Mouse (Mus musculus) adrenal gland, adult 18-20 months (tissue): ENCODE results near the gene Nupr1. TPM values are rescaled to one million over a fixed set of nuclear protein-coding genes. Genes with fewer than 3 reads are reported as not detected.
A peak's percentile ranks its signal among the peaks of the same experiment; 100 is the strongest.
"Not testable (repeated sequence)": the region's sequence is repeated elsewhere in the genome, so short reads cannot be mapped to it uniquely, and the experiment has no call there.

ENCODE experiments used
- DNase-seq, 2 experiments: peaks; one replicate each; pipeline ENCODE4 v3.0.0; 2021 to 2022; ENCODE audit warnings: low spot score in 2 of 2
- total RNA-seq, 2 experiments: library from RNA; stranded (reverse); gene quantifications; 1 replicate in 1 of 2; 2 replicates in 1 of 2; pipeline ENCODE4 v1.2.3; 2021

Nupr1 gene
- total RNA-seq, 2 experiments from 2014 or later: 13.6 to 26.7 TPM

- no peak for DNase-seq
These were observed 14.3 kb upstream of the Nupr1 start for GRCm38 (mm10) chr7:126644914-126645313.

- no peak for DNase-seq
These were observed 13.7 kb upstream of the Nupr1 start for GRCm38 (mm10) chr7:126644345-126644744.

GRCm38 (mm10) chr7:126643244-126643617, 12.6 kb upstream of the Nupr1 start:
- DNase-seq: not testable (repeated sequence)

- DNase-seq: no peak
These were observed 12.0 kb upstream of the Nupr1 start for GRCm38 (mm10) chr7:126642545-126643243.

GRCm38 (mm10) chr7:126636733-126637520, 6.3 kb upstream of the Nupr1 start:
- DNase-seq: no peak

- DNase-seq: no peak
These were observed 4.7 kb upstream of the Nupr1 start for GRCm38 (mm10) chr7:126635375-126635774.

GRCm38 (mm10) chr7:126632478-126632877, 1.8 kb upstream of the Nupr1 start:
- DNase-seq: no peak

- DNase-seq: no peak
These were observed 746 bp downstream of the Nupr1 start for GRCm38 (mm10) chr7:126629915-126630314.

GRCm38 (mm10) chr7:126628111-126628510, 2.5 kb downstream of the Nupr1 start:
- no peak for DNase-seq

- no peak for DNase-seq
These were observed 4.7 kb downstream of the Nupr1 start for GRCm38 (mm10) chr7:126625807-126626600.

GRCm38 (mm10) chr7:126625369-126625768, 5.3 kb downstream of the Nupr1 start:
- DNase-seq: peak; percentile 35 to 60

GRCm38 (mm10) chr7:126624774-126625173, 5.9 kb downstream of the Nupr1 start:
- DNase-seq: no peak

GRCm38 (mm10) chr7:126623381-126623780, 7.3 kb downstream of the Nupr1 start:
- no peak for DNase-seq

GRCm38 (mm10) chr7:126621452-126622359, 9.0 kb downstream of the Nupr1 start:
- no peak for DNase-seq

GRCm38 (mm10) chr7:126619559-126620275, 10.9 kb downstream of the Nupr1 start:
- no peak for DNase-seq

- no peak for DNase-seq
These were observed 14.0 kb downstream of the Nupr1 start for GRCm38 (mm10) chr7:126616707-126617106.

GRCm38 (mm10) chr7:126612736-126613135, 17.9 kb downstream of the Nupr1 start:
- no peak for DNase-seq

- DNase-seq: no peak
These were observed 22.9 kb downstream of the Nupr1 start for GRCm38 (mm10) chr7:126607796-126608195.

- no peak for DNase-seq
These were observed 23.6 kb downstream of the Nupr1 start for GRCm38 (mm10) chr7:126607064-126607463.

GRCm38 (mm10) chr7:126606611-126607010, 24.1 kb downstream of the Nupr1 start:
- no peak for DNase-seq
